Mouse (Mus musculus) thymus, adult 2 months (tissue): ENCODE measurements around the gene Olfr1012. TPM values are rescaled to one million over a fixed set of nuclear protein-coding genes. Genes with fewer than 3 reads are reported as not detected.
"Not testable (repeated sequence)": the region's sequence is repeated elsewhere in the genome, so short reads cannot be mapped to it uniquely, and the experiment has no call there.

ENCODE experiments used
- DNase-seq: peaks from one replicate; pipeline ENCODE4 v3.0.0; 2021
- H3K27ac ChIP-seq: fragments of 200-500 bp; 2 replicates; pipeline ENCODE4 v1.5.1; 2012; ENCODE audit warnings: low read length, control low read depth; ENCODE audit not compliant: control insufficient read depth, insufficient read depth
- H3K27me3 ChIP-seq: fragments of 200-500 bp; 2 replicates; pipeline ENCODE4 v1.6.1; 2012; ENCODE audit warnings: mild to moderate bottlenecking, low read length, moderate library complexity, mixed read lengths; ENCODE audit not compliant: control insufficient read depth, insufficient read depth
- H3K36me3 ChIP-seq: fragments of 200-500 bp; 2 replicates; pipeline ENCODE4 v1.6.1; 2012; ENCODE audit warnings: mild to moderate bottlenecking, low read length, moderate library complexity; ENCODE audit not compliant: control insufficient read depth, insufficient read depth
- H3K4me1 ChIP-seq: fragments of 200-500 bp; replicated peaks from 2 replicates; pipeline ENCODE4 v1.6.1; 2012; ENCODE audit warnings: low read length; ENCODE audit not compliant: control insufficient read depth, insufficient read depth
- H3K4me3 ChIP-seq: fragments of 200-500 bp; 2 replicates; pipeline ENCODE4 v1.5.1; 2012; ENCODE audit warnings: mild to moderate bottlenecking, low read length, control low read depth, moderate library complexity; ENCODE audit not compliant: control insufficient read depth, insufficient read depth
- CTCF ChIP-seq: fragments of 200-500 bp; IDR thresholded peaks from 2 replicates; pipeline ENCODE4 v1.5.1; 2012; ENCODE audit warnings: mild to moderate bottlenecking, control low read depth, low read length, moderate library complexity, borderline replicate concordance; ENCODE audit not compliant: control insufficient read depth, poor library complexity, insufficient read depth; ENCODE audit errors: extremely low read depth
- POLR2A ChIP-seq: fragments of 200-500 bp; IDR thresholded peaks from 2 replicates; pipeline ENCODE4 v1.6.1; 2012; ENCODE audit warnings: mild to moderate bottlenecking, low read length, control low read depth, moderate library complexity; ENCODE audit not compliant: control insufficient read depth, poor library complexity, insufficient read depth; ENCODE audit errors: extremely low read depth
- WGBS: fragments of 180-500 bp; shearing (Covaris S2); methylation state at CpG from one replicate; pipeline ENCODE4 v1.1.7; 2018; 5-methylcytosine and 5-hydroxymethylcytosine counted together
- polyA plus RNA-seq: library from polyadenylated mRNA; depleted of rRNA; stranded (reverse); fragments of >200 nt; gene quantifications from 2 replicates; pipeline ENCODE4 v1.2.3, GENCODE M21; 2012; rRNA removed

The Olfr1012 gene
- polyA plus RNA-seq, 1 experiment, result not detected

- 89% methylated on average over 4 of the region's 4 CpGs for WGBS
- TF ChIP-seq POLR2A (no peak), CTCF (no peak)
- Histone ChIP-seq H3K4me3 (no peak overlapping the region), H3K36me3 (no peaks in the 10 kb centered on the region), H3K27ac (no peak overlapping the region), H3K27me3 (no peaks in the 10 kb centered on the region), H3K4me1 (no peaks in the 10 kb centered on the region)
- no peak for DNase-seq
These were observed 8.7 kb downstream of the Olfr1012 start for GRCm38 (mm10) chr2:85753822-85754221.

DNA sequence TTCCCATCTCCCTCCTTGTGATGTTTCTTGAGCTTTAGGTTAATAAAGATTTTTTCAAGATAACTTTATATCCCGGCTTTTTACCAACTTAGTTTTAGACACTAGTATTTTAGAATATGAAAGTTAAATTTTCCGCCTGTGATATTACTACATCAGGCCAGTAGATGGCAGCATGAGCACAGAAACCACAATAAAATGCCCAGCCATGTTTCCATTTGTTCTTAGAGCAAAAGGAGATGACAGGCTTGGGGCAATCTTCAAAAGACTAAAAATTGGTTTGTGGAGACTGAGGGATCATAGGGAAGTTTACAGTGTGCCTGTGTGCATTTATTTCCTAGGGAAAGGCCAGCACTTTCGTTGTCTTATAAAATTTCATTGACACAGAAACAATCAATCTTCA lies 36.8 kb downstream of the Olfr1012 start:
- H3K4me3 ChIP-seq, result no peak overlapping the region
- H3K36me3 ChIP-seq, result no peaks in the 10 kb centered on the region
- 15% methylated on average over 3 of the region's 3 CpGs for WGBS
- H3K27me3 ChIP-seq, result no peaks in the 10 kb centered on the region
- H3K27ac ChIP-seq, result no peak overlapping the region
- H3K4me1 ChIP-seq, result no peaks in the 10 kb centered on the region
- no peak for DNase-seq
- TF ChIP-seq CTCF (no peak), POLR2A (no peak)

DNA sequence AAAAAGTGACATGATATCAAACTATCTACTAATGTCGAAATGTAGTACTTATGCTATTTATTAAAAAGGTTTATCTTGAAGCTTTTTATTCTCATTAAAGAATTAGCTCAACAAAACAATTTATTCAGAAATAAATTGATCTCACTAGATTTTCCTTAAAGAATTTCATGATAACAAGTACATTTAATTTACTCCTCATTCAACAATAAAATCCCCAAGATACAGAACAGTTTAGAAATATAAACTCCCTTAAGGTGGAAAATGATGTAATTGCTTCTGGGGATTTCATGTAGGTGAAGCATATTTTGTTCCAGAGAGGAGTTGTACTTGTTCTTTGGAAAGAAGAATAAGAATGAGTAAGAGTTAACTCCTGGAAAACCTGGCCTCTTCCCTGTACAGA lies 47.4 kb downstream of the Olfr1012 start, which contains the start of gene Olfr1009:
Gene Olfr1009, plus strand, starts transcription at position 301 of the 400 bp plus-strand sequence.
- Histone ChIP-seq H3K36me3 (no peaks in the 10 kb centered on the region), H3K4me3 (no peak within 1 kb of the TSS), H3K27me3 (no peaks in the 10 kb centered on the region), H3K27ac (no peak within 1 kb of the TSS), H3K4me1 (no peaks in the 10 kb centered on the region)
- TF ChIP-seq CTCF, result no peak
- no peak for TF ChIP-seq POLR2A
- no peak for DNase-seq
- WGBS, result 87% methylated on average over 1 of the region's 1 CpGs

GRCm38 (mm10) chr2:85711159-85711558 lies 51.4 kb downstream of the Olfr1012 start:
- H3K36me3 ChIP-seq, result no peaks in the 10 kb centered on the region
- no peak for TF ChIP-seq POLR2A
- no peak for TF ChIP-seq CTCF
- H3K27ac ChIP-seq, result no peak overlapping the region
- no peaks in the 10 kb centered on the region for H3K4me1 ChIP-seq
- H3K4me3 ChIP-seq, result no peak overlapping the region
- no peaks in the 10 kb centered on the region for H3K27me3 ChIP-seq
- 25% methylated on average over 1 of the region's 1 CpGs for WGBS
- no peak for DNase-seq

- H3K4me1 ChIP-seq, H3K36me3 ChIP-seq, H3K27me3 ChIP-seq, H3K4me3 ChIP-seq, H3K27ac ChIP-seq, DNase-seq: not testable (repeated sequence)
- WGBS, result 53% methylated on average over 2 of the region's 2 CpGs
These were observed 51.9 kb downstream of the Olfr1012 start for GRCm38 (mm10) chr2:85710680-85711079.

Other genes starting within 250 kb of the Olfr1012 start
- gene 4833423E24Rik, start 243.7 kb downstream of the Olfr1012 start, polyA plus RNA-seq, result 1.3 and 1.9 TPM in 2 replicates
- gene Olfr996, start 183.6 kb downstream of the Olfr1012 start, polyA plus RNA-seq, result not detected in 2 replicates
- not detected in 2 replicates for gene Olfr998, start 173.8 kb downstream of the Olfr1012 start, polyA plus RNA-seq
- not detected in 2 replicates for gene Olfr1000, start 150.9 kb downstream of the Olfr1012 start, polyA plus RNA-seq
- gene Olfr1002, start 112.1 kb downstream of the Olfr1012 start, polyA plus RNA-seq, result not detected in 2 replicates
- not detected in 2 replicates for gene Olfr154, start 98.3 kb downstream of the Olfr1012 start, polyA plus RNA-seq
- gene Olfr1006, start 84.0 kb downstream of the Olfr1012 start, polyA plus RNA-seq, result not detected in 2 replicates
- gene Olfr1008, start 73.3 kb downstream of the Olfr1012 start, polyA plus RNA-seq, result not detected in 2 replicates
- not detected in 2 replicates for gene Olfr1009, start 47.3 kb downstream of the Olfr1012 start, polyA plus RNA-seq
- not detected in 2 replicates for gene Olfr1013, start 4.3 kb upstream of the Olfr1012 start, polyA plus RNA-seq
- not detected in 2 replicates for gene Olfr1014, start 9.9 kb upstream of the Olfr1012 start, polyA plus RNA-seq
- not detected in 2 replicates for gene Olfr1015, start 19.3 kb upstream of the Olfr1012 start, polyA plus RNA-seq
- gene Olfr1016, start 39.8 kb upstream of the Olfr1012 start, polyA plus RNA-seq, result not detected in 2 replicates
- gene Olfr1018, start 55.7 kb upstream of the Olfr1012 start, polyA plus RNA-seq, result not detected in 2 replicates
- not detected in 2 replicates for gene Olfr1019, start 82.7 kb upstream of the Olfr1012 start, polyA plus RNA-seq
- not detected in 2 replicates for gene Olfr1020, start 84.3 kb upstream of the Olfr1012 start, polyA plus RNA-seq
- not detected in 2 replicates for gene Olfr1022, start 105.8 kb upstream of the Olfr1012 start, polyA plus RNA-seq
- gene Olfr1023, start 122.9 kb upstream of the Olfr1012 start, polyA plus RNA-seq, result not detected in 2 replicates
- not detected in 2 replicates for gene Olfr1024, start 142.3 kb upstream of the Olfr1012 start, polyA plus RNA-seq
- not detected in 2 replicates for gene Olfr1025-ps1, start 152.4 kb upstream of the Olfr1012 start, polyA plus RNA-seq
- gene Olfr1026, start 158.8 kb upstream of the Olfr1012 start, polyA plus RNA-seq, result not detected in 2 replicates
- gene Olfr1028, start 187.7 kb upstream of the Olfr1012 start, polyA plus RNA-seq, result not detected in 2 replicates
- gene Olfr1029, start 211.1 kb upstream of the Olfr1012 start, polyA plus RNA-seq, result not detected in 2 replicates
- not detected in 2 replicates for gene Olfr1030, start 216.5 kb upstream of the Olfr1012 start, polyA plus RNA-seq
- not detected in 2 replicates for gene Olfr1031, start 227.5 kb upstream of the Olfr1012 start, polyA plus RNA-seq
- not detected in 2 replicates for gene Olfr1032, start 242.8 kb upstream of the Olfr1012 start, polyA plus RNA-seq